Mouse (Mus musculus) spleen, postnatal 36 days (tissue): ENCODE measurements around the gene Ctdsp2.

Experiments
- DNase-seq, 2 experiments: peaks; one replicate each; pipeline ENCODE4 v3.0.0; 2022; ENCODE audit warnings: low spot score in 2 of 2, mixed read lengths in 1 of 2

Ctdsp2 gene

GRCm38 (mm10) chr10:126990313-126991056, 12.0 kb downstream of the Ctdsp2 start:
- DNase-seq, result peak; percentile 74 to 75

GRCm38 (mm10) chr10:126991676-126992075, 13.2 kb downstream of the Ctdsp2 start:
- no peak for DNase-seq

GRCm38 (mm10) chr10:126993621-126994020, 15.1 kb downstream of the Ctdsp2 start:
- DNase-seq, result peak; percentile 49 to 59

DNA sequence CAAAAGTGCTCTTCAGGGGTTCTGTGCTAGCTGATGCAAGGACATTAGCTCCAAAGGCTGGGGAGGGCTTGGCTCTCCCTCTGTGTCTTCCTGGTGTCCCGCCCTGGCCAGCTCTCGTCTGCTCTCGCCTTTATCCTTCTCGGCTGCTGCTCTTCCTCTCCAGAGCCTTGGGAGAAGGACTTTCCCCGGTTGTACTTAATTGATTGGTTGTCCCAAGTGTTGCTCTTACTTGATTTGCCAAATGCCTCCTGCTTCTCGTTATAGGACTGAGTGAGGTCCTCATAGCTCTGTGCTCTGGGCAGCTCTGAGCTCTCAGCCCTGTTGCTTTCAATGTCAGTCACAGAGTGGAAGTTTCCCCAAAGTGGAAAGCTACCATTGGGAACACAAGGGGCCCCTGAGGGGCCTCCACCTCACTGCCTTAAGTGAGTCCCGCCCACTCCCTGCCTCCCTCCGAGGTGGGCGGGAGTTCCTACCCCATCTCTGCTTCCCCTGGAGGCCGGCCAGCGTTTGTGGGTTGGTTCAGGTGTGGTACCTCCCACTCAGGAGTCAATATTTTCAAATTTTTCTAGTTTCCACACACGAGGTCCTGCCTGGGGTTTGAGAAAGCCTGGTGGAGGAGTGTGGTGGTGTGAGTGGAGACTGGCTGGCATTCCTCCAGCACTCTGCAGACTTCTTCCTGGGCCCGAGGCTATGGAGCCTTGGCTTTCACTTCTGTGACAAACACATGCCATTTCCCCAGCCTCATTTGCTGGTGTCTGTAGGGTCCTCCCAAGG, 19.0 kb downstream of the Ctdsp2 start:
- DNase-seq, result no peak

GRCm38 (mm10) chr10:127000529-127000928, 22.0 kb downstream of the Ctdsp2 start, which contains the start of gene Avil:
Avil (plus strand) TSS chr10:127000709.
- DNase-seq, result no peak

- no peak for DNase-seq
Observed at GRCm38 (mm10) chr10:127001297-127001696, 22.8 kb downstream of the Ctdsp2 start.

GRCm38 (mm10) chr10:127002056-127002455, 23.5 kb downstream of the Ctdsp2 start:
- no peak for DNase-seq

GRCm38 (mm10) chr10:127002765-127003164, 24.2 kb downstream of the Ctdsp2 start:
- DNase-seq, result no peak

- no peak for DNase-seq
Observed at GRCm38 (mm10) chr10:127003334-127003733, 24.8 kb downstream of the Ctdsp2 start.

- DNase-seq, result no peak
Observed at GRCm38 (mm10) chr10:127003806-127004205, 25.3 kb downstream of the Ctdsp2 start.

- DNase-seq, result no peak
Observed at GRCm38 (mm10) chr10:127016488-127016887, 38.0 kb downstream of the Ctdsp2 start.

- DNase-seq, result no peak
Observed at GRCm38 (mm10) chr10:127017071-127017470, 38.6 kb downstream of the Ctdsp2 start.

- DNase-seq, result no peak
Observed at GRCm38 (mm10) chr10:127018422-127018821, 39.9 kb downstream of the Ctdsp2 start.

GRCm38 (mm10) chr10:127030336-127031296, 52.1 kb downstream of the Ctdsp2 start, which contains the start of gene Tsfm:
Tsfm (minus strand) TSS chr10:127030840.
- DNase-seq, result peak; percentile 86 to 90

DNA sequence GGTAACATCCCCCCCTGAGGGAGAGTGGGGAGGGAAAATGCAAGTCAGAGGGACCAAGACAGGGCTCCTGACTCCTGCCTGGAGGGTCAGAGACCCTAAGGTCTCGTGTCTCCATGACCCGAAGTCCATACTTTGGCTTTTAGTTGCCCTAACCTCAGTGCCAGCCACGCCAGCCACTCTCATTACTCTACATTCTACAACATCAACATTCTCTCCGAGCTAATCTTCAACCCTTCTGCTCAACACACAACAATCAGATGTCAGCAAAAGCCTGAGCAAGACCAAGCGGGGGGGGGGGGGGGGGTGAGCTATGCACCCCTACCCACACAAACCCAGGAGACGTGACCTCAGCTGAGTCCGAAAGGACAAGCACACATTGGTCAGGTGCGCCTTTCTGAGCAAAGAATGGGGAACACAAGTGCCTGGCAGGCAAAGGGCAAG, 54.8 kb downstream of the Ctdsp2 start:
- DNase-seq, result no peak

- DNase-seq, result no peak
Observed at GRCm38 (mm10) chr10:127036273-127036672, 57.8 kb downstream of the Ctdsp2 start.

GRCm38 (mm10) chr10:127037641-127038040, 59.1 kb downstream of the Ctdsp2 start:
- no peak for DNase-seq

DNA sequence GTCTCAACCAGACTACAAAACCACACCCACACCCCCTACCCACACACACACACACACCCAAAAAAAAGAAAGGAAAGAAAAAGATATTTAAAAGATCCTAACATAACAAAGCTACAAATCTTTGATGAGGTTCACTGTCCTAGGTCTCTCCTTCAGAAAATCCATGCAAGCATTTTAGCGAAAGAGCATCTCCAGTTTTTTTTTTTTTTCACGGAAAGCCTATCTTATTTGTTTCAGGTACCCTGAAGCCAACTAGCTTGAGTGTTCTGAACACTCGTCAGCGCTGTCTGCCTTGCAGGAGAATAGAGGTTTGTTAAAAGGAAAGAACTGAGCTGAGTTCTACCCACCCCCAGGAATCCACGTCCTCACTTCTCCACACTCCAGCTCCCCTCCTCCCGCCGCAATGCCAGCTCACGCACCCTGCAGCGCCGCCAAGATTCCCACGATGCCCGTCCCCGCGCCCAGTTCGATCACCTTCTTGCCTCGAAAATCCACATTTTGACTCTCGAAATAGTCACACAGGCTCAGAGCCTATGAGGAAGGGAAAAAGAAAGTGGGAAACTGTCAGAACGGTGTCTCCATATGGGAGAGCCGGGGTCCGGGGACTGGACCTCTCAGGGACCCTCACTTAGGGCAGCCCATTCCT, 62.2 kb downstream of the Ctdsp2 start:
- DNase-seq, result no peak

GRCm38 (mm10) chr10:127041274-127041766, 62.8 kb downstream of the Ctdsp2 start, which contains the start of the genes Mettl1 and Eef1akmt3:
Mettl1 (plus strand) TSS chr10:127041414.
Eef1akmt3 (minus strand) TSS chr10:127041513.
- no peak for DNase-seq

GRCm38 (mm10) chr10:127041774-127042338, 63.3 kb downstream of the Ctdsp2 start:
- DNase-seq, result peak; percentile 73 to 74
